Mouse (Mus musculus): ENCODE measurements around the gene Tnfaip1.
"Not testable (repeated sequence)": the region's sequence is repeated elsewhere in the genome, so short reads cannot be mapped to it uniquely, and the experiment has no call there.

Gene Tnfaip1

GRCm38 (mm10) chr11:78536080-78536689 is at the start of gene Tnfaip1, which contains the start of gene Ift20:
Tnfaip1 (minus strand) TSS chr11:78536332.
Ift20 (plus strand) TSS chr11:78536361.
- DNase-seq (ENCODE audit: low read depth, low spot score), result peak; percentile 100

GRCm38 (mm10) chr11:78582848-78583247 is 46.7 kb upstream of the Tnfaip1 start:
- DNase-seq (ENCODE audit: low read depth, low spot score), result no peak

GRCm38 (mm10) chr11:78574975-78575374 is 38.8 kb upstream of the Tnfaip1 start:
- DNase-seq (ENCODE audit: low read depth, low spot score), result no peak

GRCm38 (mm10) chr11:78574536-78574935 is 38.4 kb upstream of the Tnfaip1 start:
- DNase-seq (ENCODE audit: low read depth, low spot score), result no peak

- DNase-seq (ENCODE audit: low read depth, low spot score), result not testable (repeated sequence)
Measured at GRCm38 (mm10) chr11:78574031-78574430, 37.9 kb upstream of the Tnfaip1 start.

- no peak for DNase-seq (ENCODE audit: low read depth, low spot score)
Measured at GRCm38 (mm10) chr11:78571854-78572253, 35.7 kb upstream of the Tnfaip1 start.

- no peak for DNase-seq (ENCODE audit: low read depth, low spot score)
Measured at GRCm38 (mm10) chr11:78571441-78571840, 35.3 kb upstream of the Tnfaip1 start.

GRCm38 (mm10) chr11:78569806-78570205 is 33.7 kb upstream of the Tnfaip1 start:
- no peak for DNase-seq (ENCODE audit: low read depth, low spot score)

- DNase-seq (ENCODE audit: low read depth, low spot score), result no peak
Measured at GRCm38 (mm10) chr11:78568827-78569226, 32.7 kb upstream of the Tnfaip1 start.

GRCm38 (mm10) chr11:78567614-78568013 is 31.5 kb upstream of the Tnfaip1 start:
- DNase-seq (ENCODE audit: low read depth, low spot score), result no peak

GRCm38 (mm10) chr11:78566775-78567174 is 30.6 kb upstream of the Tnfaip1 start:
- DNase-seq (ENCODE audit: low read depth, low spot score), result no peak

GRCm38 (mm10) chr11:78560447-78560846 is 24.3 kb upstream of the Tnfaip1 start:
- DNase-seq (ENCODE audit: low read depth, low spot score), result peak; percentile 72

GRCm38 (mm10) chr11:78557241-78557640 is 21.1 kb upstream of the Tnfaip1 start:
- no peak for DNase-seq (ENCODE audit: low read depth, low spot score)

- no peak for DNase-seq (ENCODE audit: low read depth, low spot score)
Measured at GRCm38 (mm10) chr11:78556070-78556469, 19.9 kb upstream of the Tnfaip1 start.

- no peak for DNase-seq (ENCODE audit: low read depth, low spot score)
Measured at GRCm38 (mm10) chr11:78555623-78556022, 19.5 kb upstream of the Tnfaip1 start.

- DNase-seq (ENCODE audit: low read depth, low spot score), result peak; percentile 18
Measured at GRCm38 (mm10) chr11:78551059-78551398, 14.9 kb upstream of the Tnfaip1 start.

GRCm38 (mm10) chr11:78550168-78551058 is 14.3 kb upstream of the Tnfaip1 start, which contains the start of gene Tmem97:
Tmem97 (minus strand) TSS chr11:78550777.
- DNase-seq (ENCODE audit: low read depth, low spot score), result peak; percentile 98

- DNase-seq (ENCODE audit: low read depth, low spot score), result peak; percentile 40
Measured at GRCm38 (mm10) chr11:78549491-78549987, 13.4 kb upstream of the Tnfaip1 start.

- DNase-seq (ENCODE audit: low read depth, low spot score), result no peak
Measured at GRCm38 (mm10) chr11:78547718-78548460, 11.8 kb upstream of the Tnfaip1 start.

GRCm38 (mm10) chr11:78545181-78545580 is 9.0 kb upstream of the Tnfaip1 start:
- DNase-seq (ENCODE audit: low read depth, low spot score), result no peak

GRCm38 (mm10) chr11:78544449-78545111 is 8.4 kb upstream of the Tnfaip1 start:
- DNase-seq (ENCODE audit: low read depth, low spot score), result no peak

Data from CD4-positive helper T cell, adult 2 months (primary cell).